Mouse (Mus musculus) hindlimb bud, embryonic 11.5 days (tissue): ENCODE data around the gene Cdcp1.
A peak's percentile ranks its signal among the peaks of the same experiment; 100 is the strongest.

ENCODE experiments used
- DNase-seq: peaks from one replicate; pipeline ENCODE4 v3.0.0-alpha.2; 2012; ENCODE audit warnings: low read depth, low spot score; ENCODE audit errors: extremely low spot score

Gene Cdcp1

DNA sequence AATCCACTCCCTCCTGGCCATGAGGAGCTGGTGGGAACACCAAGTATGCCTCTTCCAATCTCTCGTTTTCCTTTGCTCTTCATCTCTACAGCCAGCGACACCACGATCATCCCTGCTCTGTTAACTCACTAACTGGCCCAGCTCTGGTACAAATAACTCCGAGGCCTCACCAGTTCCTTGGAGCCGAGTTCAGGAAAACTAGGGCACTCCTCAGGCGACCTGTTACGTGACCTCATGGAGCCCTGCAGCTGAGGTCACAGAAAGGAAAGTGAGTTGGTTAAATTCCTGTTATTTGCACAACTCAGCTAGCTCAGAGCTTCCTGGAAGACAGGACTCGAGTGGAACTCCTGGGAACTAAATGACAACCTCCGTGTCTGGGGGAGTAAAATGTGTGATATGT is 2.5 kb downstream of the Cdcp1 start:
- DNase-seq = no peak

DNA sequence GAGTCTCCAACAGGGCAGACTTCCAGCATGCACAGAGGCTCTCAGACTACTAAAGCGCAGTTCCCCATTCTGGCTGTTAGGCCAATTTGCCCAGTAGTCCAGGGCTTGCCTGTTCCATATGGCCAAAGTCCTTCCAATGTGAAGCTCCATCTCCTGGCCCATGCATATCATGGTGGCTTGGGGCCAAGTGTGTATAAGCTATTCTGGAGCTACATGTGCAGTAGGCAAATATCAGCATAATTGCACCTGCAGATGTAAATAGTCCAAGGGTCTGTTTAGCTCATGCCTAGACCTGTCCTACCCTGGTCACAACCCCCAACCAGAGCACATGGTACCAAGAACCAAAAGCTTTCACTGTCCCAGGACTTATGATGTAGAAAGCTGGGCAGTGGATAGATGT is 7.9 kb downstream of the Cdcp1 start:
- DNase-seq = no peak

DNA sequence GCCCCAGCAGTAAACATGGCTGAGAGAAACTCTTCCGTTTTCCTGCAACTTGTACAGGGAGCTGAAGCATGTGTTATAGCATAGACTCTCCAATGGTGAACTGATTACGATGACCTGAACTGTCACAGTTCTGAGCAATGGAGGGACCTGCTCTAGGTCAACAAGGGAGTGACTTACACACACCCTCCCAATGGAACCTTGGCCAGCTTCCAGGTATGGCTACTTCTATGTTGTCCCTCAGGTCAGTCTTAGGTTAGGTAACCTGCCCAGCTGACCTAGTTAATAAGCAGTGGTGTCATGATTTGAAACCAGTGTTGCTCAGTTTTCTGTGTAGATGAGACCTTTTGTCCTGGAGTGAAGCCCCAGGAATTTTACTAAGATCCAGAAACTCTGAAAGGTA is 8.9 kb downstream of the Cdcp1 start:
- no peak for DNase-seq

DNA sequence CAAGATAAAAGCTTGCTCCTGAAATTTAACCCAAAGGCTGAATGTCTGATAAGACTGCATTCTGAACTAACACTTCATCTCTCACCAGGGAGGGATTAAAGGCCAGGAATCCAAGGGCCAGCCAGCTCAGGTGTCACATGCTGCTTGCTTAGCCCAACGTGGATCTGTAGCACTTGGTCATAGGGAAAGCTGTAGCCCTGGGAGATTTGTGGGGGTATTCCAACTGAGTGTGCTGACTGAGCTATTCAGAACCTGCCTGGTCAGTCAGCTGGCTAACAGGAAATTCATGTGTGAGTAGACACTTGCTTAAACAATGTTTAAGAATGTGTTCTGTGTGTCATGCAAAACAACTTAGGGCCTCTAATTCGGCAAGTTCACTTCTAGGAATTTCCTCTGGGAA is 9.3 kb downstream of the Cdcp1 start:
- no peak for DNase-seq

DNA sequence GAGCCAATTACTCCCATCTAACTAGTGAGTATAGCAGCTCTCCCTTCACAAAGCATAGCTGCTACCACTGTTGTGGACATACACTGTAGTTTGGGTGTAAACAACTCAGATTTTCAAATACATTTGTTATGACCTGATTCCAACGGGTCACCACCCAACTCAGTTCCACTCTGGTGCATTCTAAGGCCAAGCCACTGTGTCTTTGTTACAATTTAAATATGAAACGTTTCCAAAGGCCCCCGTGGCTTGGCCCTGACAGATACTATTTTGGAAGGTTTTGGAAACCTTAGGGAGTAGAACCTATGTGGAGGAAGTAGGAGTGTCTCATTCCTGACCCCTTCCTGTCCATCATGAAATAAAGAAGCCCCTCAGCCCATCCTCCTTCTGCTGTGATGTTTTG is 15.7 kb downstream of the Cdcp1 start:
- DNase-seq = no peak

DNA sequence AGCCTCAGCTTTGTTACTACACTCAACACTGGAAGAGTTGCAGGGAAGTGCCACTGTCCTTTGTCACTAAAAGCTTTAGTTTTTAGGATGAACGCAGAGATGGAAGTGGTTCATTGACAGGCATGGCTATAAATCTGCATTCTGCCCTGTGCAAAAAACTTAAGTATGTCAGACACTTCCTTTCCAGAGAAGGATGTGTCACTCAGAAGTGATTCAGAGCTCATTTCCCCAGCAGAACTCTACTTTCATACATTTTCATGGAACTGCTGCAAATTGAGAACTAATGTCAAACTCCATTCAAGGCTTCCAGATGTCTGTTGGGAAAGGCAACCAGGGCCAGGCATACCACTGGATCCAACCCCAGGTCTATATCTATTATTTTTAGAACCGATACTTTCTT is 27.6 kb downstream of the Cdcp1 start:
- no peak for DNase-seq

DNA sequence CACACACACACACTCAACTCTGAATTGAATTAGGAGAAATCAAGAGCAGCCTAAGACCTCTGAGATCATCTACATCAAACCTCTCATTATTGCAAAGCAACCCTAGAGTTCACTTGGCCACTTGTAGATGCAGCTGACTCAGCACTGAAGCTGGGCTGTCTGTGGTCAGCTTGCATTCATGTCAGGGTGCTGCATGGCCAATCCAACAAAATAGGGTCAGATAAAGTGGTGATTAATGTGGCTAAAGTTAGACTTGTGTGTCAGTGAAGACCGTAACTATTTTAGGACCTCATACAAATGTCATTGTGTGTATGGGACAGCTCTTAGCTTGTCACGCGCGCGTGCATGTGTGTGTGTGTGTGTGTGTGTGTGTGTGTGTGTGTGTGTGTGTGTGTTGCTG is 28.2 kb downstream of the Cdcp1 start:
- no peak for DNase-seq

DNA sequence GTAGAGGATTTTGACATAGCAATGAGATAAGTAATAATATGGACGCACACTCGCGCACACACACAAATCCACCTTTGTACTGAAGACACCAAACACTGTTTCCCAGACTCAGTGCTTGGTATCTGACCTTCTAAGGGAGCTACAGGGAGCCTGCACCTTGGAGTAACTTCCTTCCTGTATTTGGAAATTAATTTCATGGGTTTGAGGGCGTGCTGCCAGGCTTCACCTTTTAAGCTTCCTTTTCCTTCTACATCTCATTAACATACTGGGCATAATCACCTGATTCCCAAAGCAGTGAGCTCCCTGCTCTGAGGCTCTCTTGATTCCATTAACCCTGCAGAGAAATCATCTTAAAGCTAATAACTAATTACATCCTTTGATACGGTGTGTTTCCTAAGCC is 29.7 kb downstream of the Cdcp1 start:
- DNase-seq = no peak

DNA sequence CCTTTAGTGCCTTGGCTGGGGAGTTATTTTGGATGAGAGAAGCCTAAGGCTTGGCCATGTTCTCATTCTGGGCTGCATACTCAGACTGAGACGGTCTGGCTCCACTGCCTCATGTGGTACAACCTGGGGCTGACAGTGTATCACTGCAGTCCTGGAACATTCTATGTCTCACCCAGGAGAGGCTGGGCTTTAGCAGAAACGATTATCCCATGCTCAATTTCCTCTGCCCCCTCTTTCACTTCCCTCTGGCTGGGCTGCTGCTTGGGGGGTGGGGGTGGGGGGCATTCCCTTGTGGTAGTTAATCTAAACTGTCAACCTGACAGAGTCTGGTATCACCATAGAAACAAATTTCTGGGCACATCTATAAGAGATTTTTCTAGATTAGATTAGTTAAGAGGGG is 30.3 kb downstream of the Cdcp1 start:
- DNase-seq = no peak

DNA sequence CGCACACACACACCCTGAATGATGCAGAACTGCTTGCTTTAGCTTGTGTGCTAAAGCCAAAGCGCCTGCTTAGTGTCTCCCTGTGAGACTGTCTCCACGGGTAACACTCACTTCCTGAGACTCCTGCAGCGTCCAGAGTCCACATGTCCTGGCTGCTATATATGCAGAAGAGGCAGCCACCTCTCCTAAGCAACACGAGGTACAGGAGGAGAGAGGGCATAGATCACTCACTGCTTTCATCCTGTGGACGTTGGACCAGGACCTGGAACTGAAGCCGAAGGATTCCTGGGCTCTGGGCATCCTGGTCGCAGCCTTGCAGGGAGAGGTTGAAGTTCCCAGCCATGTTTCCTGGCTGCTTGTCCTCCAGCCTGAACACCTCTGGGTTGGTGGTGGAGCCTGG is 32.6 kb downstream of the Cdcp1 start:
- no peak for DNase-seq

DNA sequence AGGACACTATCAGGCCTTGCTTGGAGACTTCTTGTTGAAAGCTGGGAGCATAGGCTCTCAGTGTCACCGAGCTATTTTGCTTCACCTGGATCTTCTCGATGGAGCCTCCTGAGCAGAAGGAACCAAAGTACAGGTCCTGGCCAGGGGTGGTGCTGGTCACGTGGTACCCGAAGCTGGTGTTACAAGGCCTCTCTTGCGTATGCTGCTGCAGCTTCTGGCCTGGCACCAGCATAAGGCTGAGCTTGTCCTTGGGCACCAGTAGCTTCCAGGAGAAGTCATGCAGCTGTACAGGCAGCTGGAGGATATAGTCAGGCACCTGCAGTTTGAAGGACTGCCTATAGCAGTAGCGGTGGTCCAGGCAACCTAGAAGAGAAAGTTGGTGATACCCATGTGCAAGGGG is 35.8 kb downstream of the Cdcp1 start:
- DNase-seq = no peak

DNA sequence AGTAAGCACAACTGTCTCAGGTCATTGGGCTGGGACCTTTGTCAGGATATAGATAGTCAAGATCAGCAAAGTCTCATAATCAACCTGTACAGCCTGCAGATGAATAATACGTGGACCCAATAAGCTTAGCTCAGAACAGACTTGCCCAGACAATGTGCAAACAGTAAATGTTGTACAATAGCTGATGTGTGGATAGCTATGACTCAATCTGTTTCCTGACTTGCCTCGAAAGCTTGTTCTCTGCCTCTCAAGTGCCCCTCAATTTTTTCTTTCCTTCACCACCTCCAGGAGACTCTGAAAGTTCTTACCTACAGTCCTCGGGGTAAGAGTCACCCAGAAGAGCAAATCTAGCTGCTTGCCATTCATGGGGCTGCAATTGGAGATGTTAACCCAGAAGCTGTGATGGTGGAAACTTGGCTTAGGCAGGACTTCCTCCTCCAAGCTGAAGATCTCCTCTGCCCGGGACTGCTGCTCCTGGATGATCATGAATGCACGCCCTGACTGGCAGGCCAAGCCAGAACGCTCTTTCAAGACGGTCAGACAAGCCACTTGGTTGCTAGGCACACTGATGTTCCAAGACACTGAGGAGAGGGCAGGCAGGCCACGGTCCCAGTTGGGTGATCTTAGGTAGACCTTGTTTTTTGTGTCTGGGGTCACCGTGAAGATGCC is 38.3 kb downstream of the Cdcp1 start:
- DNase-seq = no peak

DNA sequence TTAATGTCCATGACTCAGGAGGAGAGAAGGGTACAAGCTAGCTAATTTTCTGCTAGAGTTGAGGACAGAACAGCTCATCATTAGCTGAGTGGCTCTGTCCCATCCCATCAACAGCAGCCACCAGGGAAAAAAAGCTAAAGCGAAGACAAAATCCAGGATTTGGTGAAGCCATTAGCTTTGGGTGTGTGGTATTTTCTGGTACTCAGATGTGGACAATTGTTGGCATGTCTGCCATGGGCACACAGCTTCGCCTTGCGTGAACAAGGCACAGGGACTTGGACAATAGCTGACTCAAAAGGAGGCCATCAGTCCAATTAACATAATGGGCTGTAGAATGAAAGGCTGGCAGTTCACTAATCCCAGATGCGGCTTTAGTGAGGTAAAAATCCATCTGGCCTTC is 41.5 kb downstream of the Cdcp1 start:
- no peak for DNase-seq

DNA sequence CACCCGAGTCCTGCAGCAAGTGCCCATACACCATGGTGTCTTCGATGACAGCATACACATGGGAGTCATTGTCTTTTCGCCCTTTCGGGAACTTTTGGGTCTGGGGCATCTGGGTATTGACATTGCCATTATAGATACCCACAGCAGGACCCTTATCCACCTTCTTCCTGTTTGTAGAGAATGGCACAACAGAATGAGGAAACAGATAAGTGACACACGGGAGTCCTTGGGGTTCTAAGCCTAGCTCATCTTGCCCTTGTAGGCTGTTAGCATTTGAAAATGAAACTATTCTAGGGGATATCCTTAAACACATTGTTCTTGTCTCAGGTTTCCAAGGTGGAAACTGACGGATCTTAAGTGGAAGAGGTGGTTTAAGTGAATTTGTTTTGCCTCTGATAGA is 42.1 kb downstream of the Cdcp1 start:
- DNase-seq = no peak

DNA sequence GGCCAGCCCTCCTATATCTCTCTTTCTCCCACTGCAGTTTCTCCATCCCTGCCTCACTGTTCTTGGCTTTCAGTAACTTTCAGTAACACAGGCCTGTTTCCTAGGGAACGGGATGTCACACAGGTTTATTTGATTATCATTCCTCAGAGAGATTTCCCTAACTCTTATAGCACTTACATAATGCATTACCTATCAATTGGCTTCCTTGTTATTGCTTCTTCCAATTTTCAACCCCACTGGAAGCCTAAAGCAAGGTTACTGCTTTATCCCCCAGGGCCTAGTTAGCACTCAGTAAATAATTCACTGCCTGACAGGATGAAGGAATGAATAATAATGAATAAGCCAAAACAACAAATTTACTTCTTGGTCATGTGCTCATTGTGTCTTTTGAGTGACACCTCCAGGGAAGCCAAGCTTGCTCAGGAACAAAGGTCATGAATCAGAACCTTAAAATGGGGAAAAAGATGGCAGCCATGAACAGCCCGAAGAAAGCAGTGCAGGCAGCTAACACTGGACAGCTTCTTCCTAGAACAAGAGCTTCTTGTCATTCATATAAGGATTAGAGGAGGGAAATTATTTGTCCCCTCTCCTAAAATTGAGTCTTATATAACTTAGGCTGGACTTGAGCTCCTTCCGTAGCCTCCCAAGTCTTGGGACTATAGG is 49.9 kb downstream of the Cdcp1 start:
- no peak for DNase-seq

DNA sequence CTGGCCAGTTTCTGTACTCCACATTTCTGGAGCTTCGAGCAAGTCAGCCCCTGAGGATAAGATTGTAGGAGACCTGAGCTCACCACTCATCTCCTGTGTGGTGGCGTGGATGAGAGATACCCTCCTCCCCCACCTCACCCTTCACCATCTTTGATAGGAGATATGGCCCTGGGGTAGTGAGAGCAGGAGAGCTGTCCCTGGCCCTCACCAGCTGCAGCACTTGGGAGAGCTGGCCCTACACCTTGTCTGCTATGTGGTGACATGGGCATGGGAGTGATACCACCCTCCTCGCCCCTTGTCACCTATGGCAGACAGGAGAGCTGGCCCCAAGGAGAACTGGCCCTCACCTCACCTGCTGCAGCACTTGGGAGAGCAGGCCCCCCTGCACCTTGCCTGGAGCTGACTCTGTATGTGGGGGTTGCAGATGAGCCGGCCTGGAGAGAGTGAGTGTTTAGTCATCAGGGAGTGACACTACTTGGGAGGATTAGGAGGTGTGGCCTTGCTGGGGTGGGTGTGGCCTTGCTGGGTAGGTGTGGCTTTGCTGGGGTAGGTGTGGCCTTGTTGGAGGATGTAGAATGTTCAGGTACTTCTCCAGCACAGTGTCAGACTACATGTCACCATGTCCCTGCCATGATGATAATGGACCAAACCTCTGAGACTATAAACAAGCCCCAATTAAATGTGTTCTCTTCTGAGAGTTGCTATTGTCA is 52.7 kb downstream of the Cdcp1 start:
- DNase-seq = no peak

DNA sequence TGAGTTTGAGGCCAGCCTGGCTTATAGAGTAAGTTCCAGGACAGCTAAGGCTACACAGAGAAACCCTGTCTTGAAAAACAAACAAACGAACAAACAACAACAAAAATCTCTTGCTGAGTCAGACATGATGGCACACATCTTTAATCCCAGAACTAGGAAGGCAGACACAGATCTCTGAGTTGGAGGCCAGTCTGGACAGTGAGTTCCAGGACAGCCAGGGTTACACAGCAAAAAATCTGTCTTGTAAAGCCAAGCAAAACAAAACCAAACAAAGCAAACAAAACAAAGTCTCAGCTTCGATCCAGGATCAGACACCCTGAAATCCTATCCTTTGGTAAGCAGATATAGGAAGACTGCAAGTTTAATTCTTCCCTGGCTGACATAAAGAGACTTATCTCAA is 54.0 kb downstream of the Cdcp1 start:
- DNase-seq = no peak

DNA sequence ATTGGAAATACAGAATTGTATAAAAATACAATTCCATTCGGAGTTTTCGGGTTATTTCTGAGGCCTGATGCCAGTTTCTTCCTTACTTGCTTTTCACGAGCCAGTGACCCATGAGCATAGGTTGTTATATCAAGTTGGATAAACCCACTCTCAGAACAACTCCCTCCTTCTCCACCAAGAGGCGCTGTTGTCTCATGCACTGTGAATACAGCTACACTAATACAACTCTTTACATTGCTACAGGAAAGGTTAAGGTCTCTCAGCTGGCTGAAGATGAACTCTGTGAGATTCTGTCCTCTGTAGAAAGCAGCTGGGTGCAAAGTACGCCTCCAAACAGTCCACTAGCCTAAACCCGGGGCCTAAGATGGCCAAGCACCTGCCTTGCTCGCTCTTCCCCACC is 56.5 kb downstream of the Cdcp1 start:
- DNase-seq = peak; percentile 41

DNA sequence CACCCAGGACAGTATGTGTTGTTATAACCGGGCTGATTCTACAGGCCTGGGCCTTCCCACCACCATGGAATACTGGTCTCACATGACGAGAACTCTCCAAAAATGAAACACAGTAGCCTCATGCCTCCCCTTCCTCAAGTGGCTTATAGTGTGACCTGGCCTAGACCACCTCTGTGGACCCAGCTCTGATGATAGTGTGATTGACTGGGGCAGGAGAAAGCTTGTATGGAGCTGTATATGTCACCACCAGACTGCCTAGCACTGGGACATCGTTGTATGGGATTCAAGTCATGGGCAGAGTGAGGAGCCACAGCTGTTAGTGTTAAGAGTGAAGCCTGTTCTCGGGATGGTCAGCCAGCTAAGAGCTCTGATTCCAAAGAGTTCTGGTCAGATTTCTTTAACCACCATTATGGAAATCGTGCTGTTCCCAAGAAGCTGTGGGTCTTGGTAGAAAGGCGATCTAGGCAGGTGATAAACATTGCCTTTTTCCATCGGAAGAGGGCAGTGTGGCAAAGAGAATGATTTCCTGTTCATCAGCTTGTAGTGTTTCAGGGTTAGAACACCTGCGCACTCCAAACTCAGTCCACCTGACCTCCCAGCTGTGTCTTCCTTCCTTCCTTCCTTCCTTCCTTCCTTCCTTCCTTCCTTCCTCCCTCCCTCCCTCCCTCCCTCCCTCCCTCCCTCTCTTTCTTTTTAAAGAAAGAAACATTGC is 57.6 kb downstream of the Cdcp1 start:
- DNase-seq = no peak

DNA sequence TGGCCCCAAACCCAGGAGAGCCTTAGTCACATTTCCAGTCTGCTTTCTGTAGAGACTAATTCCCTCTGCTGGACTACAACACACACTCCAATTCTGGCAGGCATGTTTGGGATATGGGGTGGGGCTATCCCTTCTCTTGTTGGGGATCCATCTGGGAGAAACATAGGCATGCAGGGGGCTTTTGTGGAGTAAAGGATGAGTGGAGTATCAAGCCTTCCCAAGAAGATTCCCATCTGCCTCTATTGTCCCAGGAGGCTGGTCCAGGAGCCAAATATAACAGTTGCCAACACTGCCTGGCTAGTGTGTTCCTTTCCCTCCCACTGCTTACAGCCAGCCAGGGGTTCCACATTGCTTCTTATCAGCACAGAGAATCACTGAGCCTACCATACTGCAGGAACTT is 58.1 kb downstream of the Cdcp1 start:
- DNase-seq = no peak

DNA sequence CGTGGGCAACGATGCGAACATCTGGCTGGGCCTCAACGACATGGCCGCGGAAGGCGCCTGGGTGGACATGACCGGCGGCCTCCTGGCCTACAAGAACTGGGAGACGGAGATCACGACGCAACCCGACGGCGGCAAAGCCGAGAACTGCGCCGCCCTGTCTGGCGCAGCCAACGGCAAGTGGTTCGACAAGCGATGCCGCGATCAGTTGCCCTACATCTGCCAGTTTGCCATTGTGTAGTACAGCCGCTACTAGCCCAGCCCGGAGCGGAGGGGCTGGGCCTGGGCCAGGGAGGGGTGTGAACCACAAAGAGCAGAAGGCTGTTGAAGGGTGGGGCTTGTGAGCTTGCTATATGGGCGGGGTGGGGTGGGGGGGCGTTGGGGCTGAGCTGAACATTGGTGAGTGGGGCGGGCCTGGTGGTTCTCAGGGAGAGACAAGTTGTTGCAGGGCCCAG is 58.9 kb downstream of the Cdcp1 start:
- no peak for DNase-seq

DNA sequence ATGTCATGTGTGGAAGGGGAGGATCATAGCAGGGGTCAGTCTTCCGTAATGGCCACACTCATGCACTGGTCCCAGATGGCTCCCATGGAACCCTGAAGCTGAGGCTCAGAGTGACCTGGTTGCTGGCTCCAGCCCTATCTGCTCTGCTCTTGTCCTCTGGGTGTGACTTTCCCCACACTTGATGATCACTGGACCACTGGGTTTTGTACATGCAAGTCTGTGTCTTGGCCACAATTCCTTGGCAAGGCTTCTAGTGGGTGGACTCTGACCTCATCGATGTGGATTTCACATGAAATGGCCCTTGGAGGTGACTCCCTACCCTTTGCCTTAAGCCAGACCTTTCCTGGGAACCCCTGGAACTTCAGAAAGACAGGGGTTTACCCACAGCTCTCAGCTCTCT is 62.7 kb downstream of the Cdcp1 start:
- DNase-seq = no peak
